Mouse (Mus musculus) Muller cell, postnatal 12 days (primary cell): ENCODE results near the gene F12.

Experiments
- DNase-seq: peaks from one replicate; pipeline ENCODE4 v3.0.0-alpha.2; 2015; ENCODE audit errors: inconsistent ontology term

F12 gene

DNA sequence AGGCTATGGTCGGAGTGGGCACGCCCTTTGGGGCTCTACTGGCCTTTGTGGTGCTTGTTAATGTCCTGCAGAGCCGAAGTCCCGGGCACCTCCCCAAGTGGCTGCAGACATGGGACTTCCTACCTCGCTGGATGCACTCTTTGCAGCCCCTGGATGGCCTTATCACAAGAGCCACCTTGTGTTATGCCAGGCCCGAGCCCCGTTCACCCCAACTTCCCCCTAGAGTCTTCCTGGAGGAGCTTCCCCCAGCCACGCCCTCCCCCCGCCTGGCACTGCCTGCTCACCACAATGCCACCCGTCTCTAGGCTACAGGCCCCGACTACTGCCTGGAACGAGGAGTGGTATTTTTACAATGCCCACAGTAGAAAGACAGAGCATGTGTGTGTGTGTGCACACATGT, 13.3 kb downstream of the F12 start:
- no peak for DNase-seq

DNA sequence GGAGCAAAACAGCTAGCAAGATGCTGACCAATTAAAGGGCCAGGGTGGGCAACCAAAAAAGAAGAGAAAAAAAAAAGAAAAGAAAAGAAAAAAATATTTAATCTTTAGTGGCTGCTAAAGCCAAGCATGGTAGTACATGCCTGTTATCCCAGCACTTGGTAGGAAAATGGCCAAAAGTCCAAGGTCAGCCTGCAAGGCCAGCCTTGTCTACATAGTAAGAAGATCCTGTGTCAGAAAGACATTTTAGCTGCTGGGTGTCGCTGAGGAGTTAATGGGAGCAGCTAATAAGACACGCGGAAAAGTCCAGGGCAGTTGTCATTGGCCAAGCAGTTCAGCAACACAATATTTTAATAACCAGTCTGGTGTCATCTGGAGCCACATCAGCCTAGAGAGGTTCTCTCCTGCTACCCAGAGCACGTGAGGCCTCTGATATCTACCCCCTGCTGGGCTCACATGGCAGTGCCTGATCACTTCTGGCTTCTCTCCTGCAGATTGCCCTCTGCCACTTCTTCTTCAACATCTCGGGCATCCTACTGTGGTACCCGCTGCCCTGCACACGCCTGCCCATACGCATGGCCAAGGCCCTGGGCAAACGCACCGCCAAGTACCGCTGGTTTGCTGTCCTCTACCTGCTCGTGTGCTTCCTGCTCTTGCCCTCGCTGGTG, 13.8 kb downstream of the F12 start:
- DNase-seq, result no peak

DNA sequence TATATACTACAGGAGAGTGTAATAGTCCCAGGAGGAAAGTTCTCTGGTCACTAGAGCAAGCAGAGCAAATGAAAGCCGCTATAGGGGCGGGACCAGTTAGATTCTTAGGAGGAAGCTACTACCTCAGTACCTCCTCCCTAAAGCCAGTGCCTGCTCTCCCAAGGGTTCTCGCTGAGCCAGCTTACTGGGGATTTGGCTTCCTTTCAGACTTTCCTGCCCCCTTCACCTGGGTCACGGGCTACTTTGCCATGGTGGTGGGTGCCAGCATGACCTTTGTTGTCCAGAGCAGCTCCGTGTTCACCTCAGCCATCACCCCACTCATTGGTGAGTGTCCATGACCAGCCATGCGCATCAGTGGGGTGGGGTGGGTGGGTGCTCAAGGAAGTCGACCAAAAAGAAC, 14.8 kb downstream of the F12 start:
- DNase-seq, result no peak

DNA sequence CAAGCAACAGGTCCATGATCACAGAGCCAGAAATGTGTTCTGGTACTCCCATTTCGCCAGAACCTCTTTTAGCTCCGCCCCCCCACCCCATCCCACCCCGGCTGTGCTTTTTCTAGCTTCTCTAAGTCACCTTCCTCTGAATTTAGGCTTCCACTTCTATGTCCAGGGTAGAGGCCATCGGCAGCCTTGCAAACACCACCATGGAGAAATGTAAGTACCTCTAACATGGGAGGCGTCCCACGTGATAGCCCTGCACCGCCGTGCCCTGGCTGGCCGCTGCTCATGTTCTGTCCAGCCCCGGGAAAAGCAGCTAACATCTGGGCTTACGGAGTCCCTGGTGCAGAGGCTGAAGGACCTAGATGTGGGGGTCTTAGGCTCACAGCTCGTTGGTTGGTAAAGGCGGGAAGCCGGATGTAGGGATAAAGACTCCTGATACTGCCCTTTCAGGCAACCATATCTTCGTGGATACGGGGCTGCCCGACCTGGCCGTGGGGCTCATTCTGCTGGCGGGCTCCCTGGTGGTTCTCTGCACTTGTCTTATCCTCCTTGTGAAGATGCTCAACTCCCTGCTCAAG, 18.0 kb downstream of the F12 start:
- DNase-seq, result no peak

DNA sequence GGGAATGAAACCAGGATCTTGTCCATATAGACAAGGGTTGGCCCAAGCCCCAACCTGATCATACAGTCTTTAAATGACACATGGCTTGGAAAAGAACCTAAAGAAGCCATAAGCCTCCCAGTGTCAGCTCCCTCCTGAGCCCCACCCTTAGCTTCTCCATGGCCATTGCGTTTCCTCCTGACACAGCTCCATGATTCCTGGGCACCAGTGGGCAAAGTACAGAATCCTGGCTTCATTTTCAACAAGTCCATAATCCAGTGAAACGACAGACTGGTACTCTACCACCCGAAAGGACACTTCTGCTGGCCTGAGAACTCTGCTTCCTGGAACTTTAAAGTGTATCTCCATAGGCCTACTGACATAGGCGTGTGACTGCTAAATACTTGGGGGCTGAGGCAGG, 19.3 kb downstream of the F12 start:
- DNase-seq, result no peak

DNA sequence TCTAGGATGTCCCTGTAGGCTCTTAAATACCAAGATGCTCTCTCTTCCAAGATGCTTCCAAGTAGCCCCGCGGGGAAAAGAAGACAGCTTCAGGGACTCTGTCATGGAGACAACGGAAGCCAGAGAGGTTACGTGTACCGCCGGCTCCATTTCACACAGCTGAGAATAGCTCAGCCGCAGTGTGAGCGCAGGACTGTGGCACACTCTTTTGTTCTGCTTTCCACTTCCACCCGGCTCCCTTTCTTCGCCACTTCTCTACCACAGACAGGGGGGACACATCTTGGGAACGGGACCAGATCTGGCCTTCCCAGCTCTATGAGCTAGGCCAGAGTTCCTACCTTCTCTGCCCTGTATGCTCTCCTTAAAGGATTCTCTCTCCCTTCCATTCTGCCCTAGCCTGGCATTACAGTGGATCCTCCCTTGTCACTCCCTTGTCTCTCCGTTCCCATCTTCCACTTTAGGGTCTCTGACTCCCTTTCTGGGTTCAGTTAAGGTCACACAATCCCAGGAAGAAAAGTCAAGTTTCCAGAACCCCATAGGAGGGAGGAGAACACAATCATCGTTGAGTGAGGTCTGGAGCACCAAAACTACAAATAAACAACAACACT, 20.7 kb downstream of the F12 start:
- DNase-seq, result no peak

DNA sequence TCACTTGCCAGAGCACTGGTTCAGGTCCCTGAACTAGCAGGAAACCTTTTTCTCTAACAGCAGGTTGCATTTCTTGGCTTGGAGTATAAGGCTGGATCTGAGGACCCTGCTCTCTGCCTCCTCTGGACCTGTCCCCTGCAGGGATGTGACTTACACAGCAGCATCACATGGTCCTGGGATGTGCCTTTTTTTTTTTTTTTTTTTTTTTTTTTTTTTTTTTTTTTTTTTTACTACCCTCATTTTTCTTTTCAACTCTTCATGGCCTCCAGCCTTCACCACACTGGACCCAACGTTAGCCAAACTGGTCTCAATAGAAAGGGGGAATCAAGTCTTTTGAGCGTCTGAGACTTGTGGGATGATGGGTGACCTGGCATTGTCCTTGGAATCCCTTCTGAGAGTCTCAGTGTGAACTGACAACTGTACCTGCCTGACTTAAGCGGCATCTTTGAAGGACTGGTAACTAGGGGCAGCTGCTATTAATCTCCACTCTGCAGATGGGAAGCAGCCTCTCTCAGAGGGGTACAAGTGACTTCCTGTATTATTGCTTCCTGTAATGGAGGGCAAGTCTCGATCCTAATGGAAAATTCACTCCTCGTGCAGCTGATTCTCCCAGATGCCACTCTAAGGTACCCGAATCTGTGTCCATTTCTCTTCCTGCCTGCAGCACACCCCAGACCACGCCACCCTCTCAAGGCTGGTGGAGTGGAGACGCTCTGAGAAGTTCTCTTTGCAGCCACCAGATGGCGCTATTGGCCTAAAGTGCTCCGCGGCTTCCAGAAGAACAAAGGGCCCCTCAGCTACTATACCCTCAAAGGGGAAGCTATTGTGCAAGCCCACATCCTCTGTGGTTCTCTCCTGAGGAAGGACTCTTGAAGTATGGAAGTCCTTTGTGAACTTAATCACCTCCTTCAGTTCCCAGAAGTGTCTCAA, 21.5 kb downstream of the F12 start:
- peak; percentile 69 for DNase-seq

DNA sequence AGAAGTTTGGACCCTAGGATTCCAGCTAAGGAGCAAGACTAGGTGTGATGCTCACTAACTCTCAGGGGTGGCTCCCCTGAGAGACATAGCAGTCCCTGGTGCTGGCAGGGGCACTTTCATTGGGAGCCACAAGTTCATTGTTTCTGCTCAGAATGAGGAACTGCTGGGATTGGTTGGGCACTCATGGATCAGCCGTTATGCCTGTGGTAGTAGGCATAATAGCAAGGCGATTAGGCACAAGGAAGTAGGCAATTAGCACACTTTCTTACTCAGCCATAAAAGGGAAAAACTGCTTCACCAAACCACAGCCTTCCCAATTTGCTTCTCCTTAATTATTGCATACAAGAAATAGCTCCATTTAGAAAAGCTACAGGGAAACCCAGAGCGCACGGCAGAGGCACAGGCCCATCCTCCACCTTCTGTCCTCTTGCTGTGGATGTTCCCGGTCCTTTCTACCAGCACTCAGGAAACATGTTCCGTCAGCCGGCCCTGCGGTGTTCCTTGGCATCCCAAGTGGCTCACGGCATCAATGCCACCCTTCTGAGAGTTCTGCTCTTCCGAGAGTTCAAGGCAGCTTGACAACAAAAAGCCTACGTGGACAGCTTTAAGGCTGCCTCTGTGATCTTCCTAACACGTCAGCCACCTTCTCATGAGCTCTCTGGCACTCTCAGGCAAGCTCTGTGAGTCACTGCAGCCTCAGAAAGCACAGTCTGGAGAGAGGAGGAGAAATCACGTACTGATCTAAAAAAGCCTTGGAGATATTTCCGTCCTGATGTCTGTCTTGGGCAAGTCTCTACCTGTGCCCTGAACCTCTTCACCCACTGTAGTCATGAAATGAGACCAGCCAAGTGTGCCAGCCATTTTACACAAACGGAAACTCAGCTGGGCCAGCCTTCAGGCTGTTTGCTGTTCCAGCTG, 22.4 kb downstream of the F12 start:
- DNase-seq, result peak; percentile 54

DNA sequence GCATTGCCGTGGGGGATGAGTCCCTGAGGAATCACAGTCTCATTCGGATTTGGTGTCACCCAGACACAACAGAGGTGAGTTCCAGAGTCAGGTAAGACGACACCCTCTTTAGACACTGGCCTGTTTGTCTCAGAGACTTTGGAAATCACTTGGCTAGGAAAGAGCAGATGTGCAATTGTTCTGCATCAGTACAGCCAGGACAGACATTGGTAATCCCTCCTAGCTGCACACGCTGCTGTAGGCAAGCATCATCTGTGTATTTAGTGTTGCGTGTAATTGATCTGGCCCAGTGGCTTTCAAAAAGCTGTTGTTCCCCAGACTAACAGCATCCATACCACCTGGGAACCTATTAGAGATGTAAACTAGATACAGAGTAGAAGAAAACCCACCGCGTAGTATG, 23.3 kb downstream of the F12 start:
- DNase-seq, result no peak

DNA sequence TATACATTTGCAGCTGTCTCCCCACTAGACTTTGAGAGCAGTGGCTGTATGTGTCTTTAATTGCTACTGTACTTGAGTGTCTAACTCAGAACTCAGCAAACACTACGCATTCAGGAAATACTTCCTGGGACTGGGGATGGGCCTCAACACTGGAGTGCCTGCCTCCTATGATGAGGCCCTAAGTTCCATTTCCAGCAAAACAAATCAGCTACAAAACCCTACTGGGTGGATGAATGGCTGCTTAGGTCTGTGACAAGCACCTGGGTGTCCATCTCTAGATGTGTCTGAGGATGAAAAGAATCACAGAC, 26.6 kb downstream of the F12 start:
- DNase-seq, result no peak

DNA sequence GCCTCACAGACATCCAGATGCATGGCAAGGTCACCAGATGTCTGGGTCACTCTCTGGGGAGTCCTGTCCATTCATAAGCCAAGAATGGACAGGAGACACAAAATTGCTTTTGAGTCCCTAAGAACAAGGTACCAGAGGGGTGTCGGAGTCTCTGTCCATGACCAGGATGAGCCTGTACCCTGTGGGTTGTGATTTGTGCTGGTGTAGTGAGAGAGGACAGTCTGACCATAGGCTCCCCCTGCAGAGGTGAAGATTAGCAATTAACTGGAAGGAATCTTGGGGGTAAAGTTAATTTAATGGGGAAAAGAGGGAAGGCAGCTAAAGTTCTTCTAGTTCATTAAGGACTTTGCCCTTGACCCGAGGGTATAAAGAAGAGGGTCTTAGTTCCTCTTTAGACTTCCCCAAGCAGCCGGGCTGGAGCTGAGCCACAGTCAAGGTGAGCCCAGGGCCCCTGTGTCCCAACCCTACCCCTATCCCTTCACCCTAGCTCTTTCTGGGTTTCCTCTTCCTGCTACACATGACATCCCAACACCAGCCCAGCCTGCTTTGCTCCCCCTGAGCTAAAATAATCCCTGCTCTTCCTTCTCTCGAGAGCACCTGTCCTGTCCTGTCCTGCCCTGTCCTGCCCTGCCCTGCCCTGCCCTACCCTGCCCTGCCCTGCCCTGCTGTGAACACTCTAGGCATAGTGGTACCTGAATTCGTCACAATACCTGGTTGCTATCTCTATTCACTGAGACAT, 27.1 kb downstream of the F12 start:
- DNase-seq, result no peak

DNA sequence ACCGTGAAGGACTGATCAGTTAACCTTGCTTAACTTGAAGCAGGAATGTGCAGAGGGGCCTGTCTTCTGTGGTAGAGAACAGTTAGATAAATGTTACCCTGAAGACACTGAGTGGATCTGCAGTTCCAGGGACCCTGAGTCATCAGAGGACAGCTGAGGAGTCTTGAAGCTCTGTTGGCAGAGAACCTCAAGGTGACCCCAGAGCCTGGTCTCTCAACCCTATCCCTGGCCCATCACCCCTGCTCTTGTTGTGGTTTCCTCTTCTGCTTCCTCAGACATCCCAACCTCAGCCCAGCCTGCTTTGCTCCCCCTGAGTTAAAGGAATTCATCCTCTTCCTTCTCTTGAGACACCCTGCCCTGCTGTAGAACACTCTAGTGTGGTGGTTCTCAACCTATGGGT, 28.5 kb downstream of the F12 start, which contains the start of gene Slc34a1:
Gene Slc34a1 (plus strand): TSS at position 100 of the 400 bp plus-strand sequence.
- DNase-seq, result no peak

DNA sequence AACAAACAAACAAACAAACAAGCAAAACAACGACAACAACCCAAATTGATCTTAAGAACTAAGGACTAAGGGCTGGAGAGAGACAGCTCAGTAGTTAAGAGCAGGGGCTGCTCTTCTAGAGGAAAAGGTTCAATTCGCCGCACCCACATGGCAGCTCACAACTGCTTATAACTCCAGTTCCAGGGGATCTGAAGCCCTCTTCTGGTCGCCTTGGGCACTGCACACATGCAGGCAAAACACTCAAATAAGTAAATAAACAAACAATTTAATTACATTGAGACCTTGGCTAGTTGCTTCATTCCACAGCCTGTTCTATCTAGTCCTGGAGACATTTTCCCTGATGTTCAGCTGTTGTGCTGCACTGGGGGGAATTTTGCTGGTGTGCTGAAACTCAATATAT, 33.7 kb downstream of the F12 start:
- no peak for DNase-seq

DNA sequence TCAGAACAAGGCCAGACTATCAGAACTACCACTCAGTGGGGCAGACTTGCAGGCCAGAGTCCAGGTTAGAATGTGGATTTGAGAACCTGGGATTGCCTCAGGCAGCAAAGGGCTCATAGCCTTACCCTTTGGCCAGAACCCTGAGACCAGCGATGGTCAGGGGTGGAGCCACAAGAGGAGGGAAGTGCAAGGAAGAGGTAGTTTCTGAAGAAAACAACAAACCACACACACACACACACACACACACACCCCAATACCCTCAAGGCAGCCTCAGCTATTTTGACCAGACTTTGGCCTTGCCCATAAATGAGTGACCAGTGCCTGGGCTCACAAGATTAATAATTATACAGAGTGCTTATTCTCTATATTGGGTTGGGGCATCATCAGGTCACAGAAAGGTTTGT, 35.0 kb downstream of the F12 start:
- no peak for DNase-seq

DNA sequence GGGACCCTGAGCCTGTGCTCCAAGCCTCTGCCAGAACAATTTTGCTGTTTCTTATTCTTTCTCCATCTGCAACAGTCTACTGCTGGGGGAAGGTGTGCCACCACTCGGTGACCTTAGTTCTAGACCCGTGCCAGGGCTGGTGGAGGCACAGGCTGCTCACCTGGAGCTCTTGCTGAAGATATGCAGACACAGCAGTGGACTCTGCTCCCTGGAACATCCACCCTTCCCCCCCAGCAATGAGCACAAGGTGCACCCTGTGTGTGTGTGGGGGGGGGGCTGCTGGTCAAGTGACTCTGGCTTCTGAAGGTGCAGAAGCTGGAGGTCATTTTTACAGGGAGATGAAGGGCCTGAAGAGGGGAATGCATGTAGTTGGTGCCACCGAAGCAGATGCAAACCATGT, 35.9 kb downstream of the F12 start:
- DNase-seq, result no peak

DNA sequence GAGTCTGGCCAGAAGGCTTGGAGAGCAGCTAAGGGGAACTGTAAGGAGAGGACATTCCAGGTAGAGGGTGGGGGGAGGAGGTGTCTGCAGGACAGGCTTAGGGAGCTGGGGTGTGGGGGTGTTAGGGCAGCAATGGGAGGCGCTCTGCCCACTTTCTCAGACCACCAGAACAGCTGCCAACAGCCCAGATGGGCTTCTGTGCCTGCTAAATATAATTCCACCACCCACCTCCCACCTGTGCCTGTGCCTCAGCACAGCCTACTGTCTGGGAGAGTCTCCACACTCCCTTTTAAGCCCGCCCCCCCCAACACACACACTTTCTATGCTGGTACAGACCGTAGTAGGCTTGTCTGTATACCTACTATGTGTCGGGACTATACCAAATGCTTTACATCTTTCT, 44.8 kb downstream of the F12 start:
- no peak for DNase-seq

DNA sequence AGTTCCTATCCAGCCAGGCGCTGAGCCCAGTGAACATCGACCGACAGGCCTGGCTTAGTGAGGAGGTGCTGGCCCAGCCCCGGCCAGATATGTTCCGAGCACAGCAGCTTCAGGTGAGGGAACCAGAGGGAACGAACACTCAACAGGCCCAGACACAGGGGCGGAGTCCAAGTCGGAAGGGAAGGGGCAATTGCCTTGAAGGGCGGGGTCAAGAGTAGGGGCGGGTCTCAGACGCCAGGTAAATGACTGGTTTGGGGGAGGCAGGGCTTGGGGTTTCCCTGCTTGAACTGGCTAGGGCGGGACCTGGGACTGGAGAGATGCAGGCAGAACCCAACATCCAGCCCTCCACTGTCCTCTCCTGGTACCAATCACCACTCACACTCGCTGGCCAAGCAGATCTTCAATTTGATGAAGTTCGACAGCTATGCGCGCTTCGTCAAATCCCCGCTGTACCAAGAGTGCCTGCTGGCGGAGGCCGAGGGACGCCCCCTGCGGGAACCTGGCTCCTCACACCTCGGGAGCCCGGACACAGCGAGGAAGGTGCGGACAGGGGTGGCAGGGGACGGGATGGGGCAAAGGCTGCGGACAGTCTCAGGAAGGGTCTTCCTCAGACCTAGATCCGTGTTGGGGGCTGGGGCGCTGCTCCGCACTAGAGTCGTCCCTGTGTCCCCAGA, 47.5 kb downstream of the F12 start:
- DNase-seq, result no peak

DNA sequence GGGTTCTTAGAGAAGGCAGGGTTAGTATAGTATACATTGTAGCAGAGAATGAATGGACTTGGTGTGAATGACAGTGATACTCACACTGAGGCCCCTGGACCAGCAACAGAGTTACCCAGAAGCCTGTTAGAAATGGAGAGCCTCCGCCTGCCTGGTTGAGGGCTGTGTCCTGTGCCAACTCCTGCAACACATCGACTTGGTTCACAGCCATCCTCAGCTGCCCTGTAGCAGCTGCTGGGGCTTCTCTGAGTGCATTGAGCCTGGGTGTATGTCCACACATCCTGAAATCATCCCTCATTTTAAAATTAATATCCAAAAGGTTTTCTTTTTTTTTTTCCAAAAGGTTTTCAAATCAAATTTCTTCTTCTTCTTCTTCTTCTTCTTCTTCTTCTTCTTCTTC, 50.7 kb downstream of the F12 start:
- DNase-seq, result no peak

DNA sequence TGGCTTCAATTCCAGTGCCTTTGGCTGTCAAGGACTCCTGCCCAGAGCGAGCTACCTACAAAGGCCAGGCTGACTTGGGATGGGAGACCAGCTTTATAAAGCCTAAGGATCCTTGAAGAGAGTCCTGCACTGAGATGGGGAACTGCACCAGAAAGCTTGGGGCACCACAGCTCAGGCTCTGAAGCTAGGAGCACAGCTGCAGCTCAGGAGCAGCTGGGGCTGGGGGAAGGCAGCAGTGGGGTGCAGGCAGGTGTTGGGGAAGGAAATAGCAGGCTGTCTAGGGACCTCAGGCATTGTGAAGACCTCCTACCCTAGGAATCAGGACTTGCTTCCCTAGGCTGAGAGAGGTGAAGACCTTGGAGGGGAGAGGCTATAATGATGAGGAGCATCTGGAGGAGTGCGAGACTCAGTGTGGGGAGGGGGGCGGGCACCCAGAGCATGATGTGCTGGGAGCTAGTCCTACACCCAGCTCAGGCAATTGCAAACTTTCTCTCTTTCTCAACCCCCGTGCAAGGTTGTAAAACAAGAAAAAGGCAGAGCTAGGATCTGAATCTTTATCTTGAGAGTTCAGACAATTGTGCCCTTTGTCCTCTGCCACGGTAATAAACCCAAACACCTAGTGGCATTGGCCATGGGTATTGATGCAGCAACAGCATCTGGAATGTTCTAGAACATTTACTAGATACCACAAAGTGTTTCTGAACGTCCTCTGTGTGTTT, 52.2 kb downstream of the F12 start:
- no peak for DNase-seq

DNA sequence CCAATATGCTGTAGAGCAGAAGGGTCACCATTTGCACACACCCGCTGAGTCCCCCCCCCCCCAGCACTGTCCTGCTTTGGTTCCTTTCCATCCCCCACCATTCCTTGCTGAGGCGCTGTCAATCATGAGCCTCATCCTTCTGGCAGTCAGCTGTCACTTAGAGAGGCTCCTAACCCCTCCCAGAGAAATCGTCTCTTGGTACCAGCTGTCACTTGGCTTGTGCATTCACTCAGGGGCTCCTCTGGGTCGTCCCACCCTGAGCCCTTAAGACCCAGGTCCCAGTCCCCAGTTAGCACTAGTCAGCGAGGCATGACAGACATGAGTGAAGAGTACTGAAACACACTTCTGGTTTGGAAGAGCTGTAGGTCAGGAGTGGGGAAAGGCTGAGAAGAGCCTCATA, 54.9 kb downstream of the F12 start:
- no peak for DNase-seq
